Mouse (Mus musculus): ENCODE measurements at regions not wholly inside any gene's neighbourhood (a gene's known extent, or its start where the extent isn't known, plus 50 kb on each side); places are given as distances from the start of the nearest gene placed in this dataset.

DNA sequence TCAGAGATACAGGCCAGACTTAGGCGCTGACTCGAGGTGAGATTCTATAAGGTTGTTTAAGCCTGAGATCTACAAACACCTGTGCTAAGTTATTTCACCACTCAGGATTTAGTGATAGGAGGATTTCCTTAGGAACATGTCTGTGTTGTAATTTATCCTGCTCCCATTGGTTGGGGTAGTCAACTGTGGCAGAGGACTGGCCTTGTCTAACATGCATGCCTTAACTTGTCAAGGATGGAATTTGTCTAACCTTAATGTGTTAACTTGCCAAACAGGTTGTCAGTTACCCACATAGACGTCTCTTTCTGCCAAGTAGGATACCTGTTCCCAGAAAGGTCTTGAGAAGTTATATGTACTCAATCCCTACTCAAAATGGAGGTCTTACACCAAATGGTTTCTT, 667.3 kb upstream of the Nudt12 start:
- Histone ChIP-seq H3K27me3 (replicated peaks; ENCODE audit: control insufficient read depth, insufficient read depth, low read length) (no peaks in the 10 kb centered on the region), H3K9ac (ENCODE audit: low read depth, low read length) (no peak overlapping the region), H3K27ac (ENCODE audit: low read depth, low read length) (no peak overlapping the region), H3K4me3 (ENCODE audit: low read depth, low read length) (no peak overlapping the region), H3K36me3 (ENCODE audit: control insufficient read depth, insufficient read depth) (no peaks in the 10 kb centered on the region), H3K4me2 (replicated peaks; ENCODE audit: low read depth) (no peak overlapping the region), H3K4me1 (replicated peaks; ENCODE audit: control insufficient read depth, insufficient read depth, low read length) (no peaks in the 10 kb centered on the region), H3K9me3 (ENCODE audit: control insufficient read depth) (no peaks in the 10 kb centered on the region)
- no peak for ATAC-seq
- WGBS, result 80% methylated on average over 3 of the region's 3 CpGs
- no peak for TF ChIP-seq CTCF (IDR thresholded peaks at IDR 0.05; ENCODE audit: low read depth)

DNA sequence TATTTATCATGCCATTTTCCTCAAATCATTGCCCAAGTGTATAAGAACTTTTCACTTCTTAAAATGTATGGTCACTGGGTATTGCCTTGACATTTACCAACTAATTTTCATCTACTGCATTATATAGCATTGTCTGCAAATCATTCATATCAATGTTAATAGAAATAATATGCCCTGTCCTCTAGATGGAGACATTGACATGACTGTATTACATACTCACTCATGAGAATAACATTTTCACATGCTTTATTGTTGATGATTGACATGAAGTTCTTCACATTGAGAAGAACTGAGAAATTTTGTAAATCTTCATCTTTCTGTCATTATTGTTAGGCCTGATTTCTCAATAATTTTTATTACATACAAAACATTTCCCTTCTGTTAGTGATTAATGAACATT, 629.4 kb upstream of the Nudt12 start:
- Histone ChIP-seq H3K9ac (ENCODE audit: low read depth, low read length) (no peak overlapping the region), H3K4me1 (replicated peaks; ENCODE audit: control insufficient read depth, insufficient read depth, low read length) (no peaks in the 10 kb centered on the region), H3K9me3 (ENCODE audit: control insufficient read depth) (no peaks in the 10 kb centered on the region), H3K4me3 (ENCODE audit: low read depth, low read length) (no peak overlapping the region), H3K27me3 (replicated peaks; ENCODE audit: control insufficient read depth, insufficient read depth, low read length) (no peaks in the 10 kb centered on the region), H3K27ac (ENCODE audit: low read depth, low read length) (no peak overlapping the region), H3K36me3 (ENCODE audit: control insufficient read depth, insufficient read depth) (no peaks in the 10 kb centered on the region), H3K4me2 (replicated peaks; ENCODE audit: low read depth) (no peak overlapping the region)
- TF ChIP-seq CTCF (IDR thresholded peaks at IDR 0.05; ENCODE audit: low read depth), result peak; percentile 39; the same call in 1 of the 2 replicates
- no peak for ATAC-seq

Measured in intestine, postnatal 0 days (tissue).